Mouse (Mus musculus) hindbrain, embryonic 11.5 days (tissue): ENCODE data around the gene Mpdu1. TPM values are rescaled to one million over a fixed set of nuclear protein-coding genes. Genes with fewer than 3 reads are reported as not detected.
"Not testable (repeated sequence)": the region's sequence is repeated elsewhere in the genome, so short reads cannot be mapped to it uniquely, and the experiment has no call there.

ENCODE experiments used
- ATAC-seq: fragments of 200-750 bp; cut with Nextera tagmentation; 2 replicates; pipeline ENCODE4 v1.8.0; 2017; ENCODE audit warnings: mild to moderate bottlenecking, moderate TSS enrichment, moderate library complexity; ENCODE audit not compliant: low FRiP score
- DNase-seq: peaks from one replicate; pipeline ENCODE4 v3.0.0-alpha.2; 2015; ENCODE audit warnings: low spot score
- H3K27ac ChIP-seq: fragments of 300-500 bp; sonication (generic); 2 replicates; pipeline ENCODE4 v1.5.1; 2014; ENCODE audit warnings: mild to moderate bottlenecking, low read depth, low read length
- H3K27me3 ChIP-seq: fragments of 300-500 bp; sonication (generic); 2 replicates; pipeline ENCODE4 v1.6.1; 2014; ENCODE audit warnings: mild to moderate bottlenecking, low read length, moderate library complexity, mixed read lengths; ENCODE audit not compliant: control insufficient read depth, insufficient read depth
- H3K36me3 ChIP-seq: fragments of 300-500 bp; sonication (generic); 2 replicates; pipeline ENCODE4 v1.6.1; 2014; ENCODE audit warnings: mild to moderate bottlenecking, low read length, moderate library complexity, mixed read lengths; ENCODE audit not compliant: control insufficient read depth, insufficient read depth
- H3K4me1 ChIP-seq: fragments of 300-500 bp; sonication (generic); replicated peaks from 2 replicates; pipeline ENCODE4 v1.6.1; 2014; ENCODE audit warnings: low read length, mixed read lengths; ENCODE audit not compliant: control insufficient read depth, insufficient read depth
- H3K4me2 ChIP-seq: fragments of 300-500 bp; sonication (generic); replicated peaks from 2 replicates; pipeline ENCODE4 v1.6.1; 2014; ENCODE audit warnings: mild to moderate bottlenecking, low read depth, low read length
- H3K4me3 ChIP-seq: fragments of 300-500 bp; sonication (generic); 2 replicates; pipeline ENCODE4 v1.5.1; 2014; ENCODE audit warnings: low read depth, low read length
- H3K9ac ChIP-seq: fragments of 300-500 bp; sonication (generic); 2 replicates; pipeline ENCODE4 v1.6.1; 2014; ENCODE audit warnings: low read depth, low read length
- H3K9me3 ChIP-seq: fragments of 300-500 bp; sonication (generic); 2 replicates; pipeline ENCODE4 v1.6.1; 2016; ENCODE audit warnings: low read length; ENCODE audit not compliant: control insufficient read depth
- WGBS: fragments of 180-500 bp; shearing (Covaris S2); extraction: QIAGEN DNeasy Blood & Tissue Kit; methylation state at CpG from one replicate; pipeline ENCODE4 v1.1.7; 2014; 5-methylcytosine and 5-hydroxymethylcytosine counted together
- polyA plus RNA-seq: library from polyadenylated mRNA; unstranded; fragments of >200 nt; fragmentation: Nextera tagmentation; extraction: Ambion mirVana; gene quantifications from 2 replicates; pipeline ENCODE4 v1.2.1, GENCODE M21; 2014

The Mpdu1 gene
- polyA plus RNA-seq, 1 experiment from 2014 or later, result 45.3 TPM

GRCm38 (mm10) chr11:69645860-69646259 is 16.6 kb downstream of the Mpdu1 start:
- no peak for ATAC-seq
- Histone ChIP-seq H3K4me3 (no peak overlapping the region), H3K27me3 (no peaks in the 10 kb centered on the region), H3K9me3 (no peaks in the 10 kb centered on the region), H3K4me1 (no peaks in the 10 kb centered on the region), H3K4me2 (no peak overlapping the region), H3K27ac (no peak overlapping the region), H3K9ac (no peak overlapping the region), H3K36me3 (peaks cover 44% of the 10 kb centered on the region)
- no peak for DNase-seq
- 94% methylated on average over 5 of the region's 5 CpGs for WGBS

- 89% methylated on average over 3 of the region's 3 CpGs for WGBS
Measured at GRCm38 (mm10) chr11:69635471-69635870, 27.0 kb downstream of the Mpdu1 start.

GRCm38 (mm10) chr11:69633128-69633866 is 29.1 kb downstream of the Mpdu1 start:
- DNase-seq (no peak), ATAC-seq (peak; percentile 55)
- Histone ChIP-seq H3K4me3 (peak overlapping the region; percentile 98), H3K27me3 (no peaks in the 10 kb centered on the region), H3K9me3 (no peaks in the 10 kb centered on the region), H3K9ac (peak overlapping the region; percentile 98), H3K27ac (peak overlapping the region; percentile 97), H3K36me3 (no peaks in the 10 kb centered on the region), H3K4me1 (peaks cover 3% of the 10 kb centered on the region), H3K4me2 (peak overlapping the region; percentile 75)
- 1% methylated on average over 46 of the region's 50 CpGs for WGBS

More at GRCm38 (mm10) chr11:69635471-69635870, 27.0 kb downstream of the Mpdu1 start:
- Histone ChIP-seq H3K9ac (no peak overlapping the region), H3K36me3 (peaks cover 4% of the 10 kb centered on the region; the same call in 1 of the 2 replicates), H3K9me3 (no peaks in the 10 kb centered on the region), H3K4me3 (no peak overlapping the region), H3K4me2 (no peak overlapping the region), H3K4me1 (peaks cover 3% of the 10 kb centered on the region), H3K27ac (no peak overlapping the region), H3K27me3 (no peaks in the 10 kb centered on the region)
- no peak for DNase-seq
- no peak for ATAC-seq

- peak within 1 kb of the TSS; percentile 75 for H3K4me2 ChIP-seq
- peak within 1 kb of the TSS; percentile 97 for H3K27ac ChIP-seq
- WGBS, result under 1% methylated on average over 29 of the region's 56 CpGs
- H3K9me3 ChIP-seq, result no peaks in the 10 kb centered on the region
- H3K4me3 ChIP-seq, result peak within 1 kb of the TSS; percentile 98
- ATAC-seq, result peak; percentile 99
- H3K27me3 ChIP-seq, result no peaks in the 10 kb centered on the region
- no peaks in the 10 kb centered on the region for H3K36me3 ChIP-seq
- DNase-seq, result peak; percentile 100
- H3K9ac ChIP-seq, result peak within 1 kb of the TSS; percentile 98
- H3K4me1 ChIP-seq, result peaks cover 3% of the 10 kb centered on the region
Measured at GRCm38 (mm10) chr11:69632284-69633089, 30.0 kb downstream of the Mpdu1 start, which contains the start of gene Fxr2. Fxr2 (plus strand) TSS chr11:69632990.

GRCm38 (mm10) chr11:69629802-69630201 is 32.6 kb downstream of the Mpdu1 start:
- Histone ChIP-seq H3K4me2 (no peak overlapping the region), H3K4me3 (no peak overlapping the region), H3K36me3 (no peaks in the 10 kb centered on the region), H3K27ac (no peak overlapping the region), H3K4me1 (peaks cover 3% of the 10 kb centered on the region), H3K9ac (no peak overlapping the region), H3K27me3 (no peaks in the 10 kb centered on the region), H3K9me3 (no peaks in the 10 kb centered on the region)
- ATAC-seq (no peak), DNase-seq (peak; percentile 31)
- WGBS, result 66% methylated on average over 1 of the region's 1 CpGs

DNA sequence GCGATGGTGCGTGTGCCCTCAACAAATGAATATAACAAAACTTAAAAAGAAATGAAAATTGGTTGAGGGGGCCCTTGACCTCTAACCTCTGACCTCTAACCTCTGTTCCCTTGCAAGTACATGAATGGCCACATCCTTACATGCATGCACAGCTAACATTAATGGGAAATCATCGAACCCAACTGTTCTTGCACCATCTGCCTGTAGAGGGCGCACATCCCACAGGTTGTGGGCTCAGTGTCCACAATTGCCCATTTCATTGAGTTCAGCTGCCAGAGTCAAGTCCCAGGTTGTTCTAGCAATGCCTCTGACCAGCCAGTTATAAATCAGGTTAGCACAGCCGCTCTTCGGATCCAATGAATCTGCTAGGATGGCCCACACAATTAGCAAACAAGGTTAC is 34.2 kb downstream of the Mpdu1 start:
- no peak overlapping the region for H3K9ac ChIP-seq
- H3K27me3 ChIP-seq, result no peaks in the 10 kb centered on the region
- ATAC-seq (no peak), DNase-seq (peak; percentile 92)
- no peaks in the 10 kb centered on the region for H3K9me3 ChIP-seq
- H3K4me3 ChIP-seq, result no peak overlapping the region
- no peaks in the 10 kb centered on the region for H3K4me1 ChIP-seq
- no peaks in the 10 kb centered on the region for H3K36me3 ChIP-seq
- no peak overlapping the region for H3K4me2 ChIP-seq
- no peak overlapping the region for H3K27ac ChIP-seq
- 35% methylated on average over 6 of the region's 6 CpGs for WGBS

- H3K4me1 ChIP-seq, DNase-seq, H3K27me3 ChIP-seq, H3K4me3 ChIP-seq, H3K27ac ChIP-seq, H3K4me2 ChIP-seq, ATAC-seq, H3K36me3 ChIP-seq, H3K9me3 ChIP-seq, H3K9ac ChIP-seq: not testable (repeated sequence)
- 81% methylated on average over 2 of the region's 2 CpGs for WGBS
Measured at GRCm38 (mm10) chr11:69624339-69624738, 38.1 kb downstream of the Mpdu1 start.

DNA sequence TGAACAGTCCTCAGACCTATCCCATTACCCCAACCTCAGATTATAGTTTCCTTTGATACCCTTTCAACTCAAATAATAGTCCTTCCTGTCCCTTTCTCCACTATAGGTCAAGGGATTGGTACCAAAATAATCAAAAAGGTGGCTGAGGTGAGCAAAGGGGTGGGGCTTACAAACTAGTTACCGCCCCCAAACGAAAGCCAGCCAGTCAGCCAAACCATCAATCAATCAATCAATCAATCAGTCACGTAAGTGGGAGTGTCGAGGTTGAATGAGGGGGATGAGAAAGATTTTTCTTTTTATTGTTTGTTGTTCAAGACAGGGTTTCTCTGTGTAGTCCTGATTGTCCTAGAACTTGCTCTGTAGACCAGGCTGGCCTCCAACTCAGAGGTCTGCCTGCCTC is 39.4 kb downstream of the Mpdu1 start:
- no peaks in the 10 kb centered on the region for H3K4me1 ChIP-seq
- ATAC-seq (no peak), DNase-seq (no peak)
- H3K9me3 ChIP-seq, result no peaks in the 10 kb centered on the region
- no peak overlapping the region for H3K4me3 ChIP-seq
- no peaks in the 10 kb centered on the region for H3K36me3 ChIP-seq
- H3K4me2 ChIP-seq, result peak overlapping the region; percentile 63
- 65% methylated on average over 4 of the region's 4 CpGs for WGBS
- H3K27ac ChIP-seq, result no peak overlapping the region
- H3K9ac ChIP-seq, result 0 out of 2 replicates have a peak overlapping the region, but pooled peaks have one; percentile 55
- no peaks in the 10 kb centered on the region for H3K27me3 ChIP-seq
